Mouse (Mus musculus): ENCODE measurements around the gene Sept11.

- TF ChIP-seq POLR2A (IDR thresholded peaks at IDR 0.05; ENCODE audit: borderline replicate concordance, insufficient read depth, low read length) (no peak), CTCF (IDR thresholded peaks at IDR 0.05; ENCODE audit: borderline replicate concordance, insufficient read depth, low read depth, low read length) (no peak)
These were observed 41.3 kb upstream of the Sept11 start for GRCm38 (mm10) chr5:93051951-93052350.
